Mouse (Mus musculus) liver, postnatal 0 days (tissue): Measurements from ENCODE around the gene Zfp628.

Source experiments
- CTCF ChIP-seq: sonication (generic); IDR thresholded peaks from 2 replicates; pipeline ENCODE4 v1.5.1; 2016; ENCODE audit warnings: antibody characterized with exemption, low read depth
- EP300 ChIP-seq: IDR thresholded peaks from 2 replicates; pipeline ENCODE4 v1.6.1; 2016; ENCODE audit warnings: antibody characterized with exemption, low read depth, mild to moderate bottlenecking

DNA sequence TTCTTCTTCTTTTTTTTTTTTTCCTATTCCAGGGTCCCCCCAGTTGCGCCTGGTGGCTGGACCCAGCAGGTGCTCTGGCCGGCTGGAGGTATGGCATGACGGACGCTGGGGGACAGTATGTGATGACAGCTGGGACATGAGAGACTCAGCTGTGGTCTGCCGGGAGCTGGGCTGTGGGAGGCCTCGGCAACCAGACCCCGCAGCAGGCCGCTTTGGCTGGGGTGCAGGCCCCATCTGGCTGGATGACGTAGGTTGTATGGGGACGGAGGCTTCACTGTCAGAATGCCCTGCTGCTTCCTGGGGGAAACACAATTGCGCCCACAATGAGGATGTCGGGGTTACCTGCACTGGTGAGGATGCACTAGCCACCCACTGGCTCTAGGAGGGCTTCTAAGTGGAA, 18.1 kb downstream of the Zfp628 start:
- TF ChIP-seq CTCF (no peak), EP300 (no peak)
